Mouse (Mus musculus): Measurements from ENCODE around the gene Asb16. TPM values are rescaled to one million over a fixed set of nuclear protein-coding genes. Genes with fewer than 3 reads are reported as not detected.

Asb16 gene
- polyA plus RNA-seq, 1 experiment, result 0.55 TPM

GRCm38 (mm10) chr11:102304141-102304540, 35.6 kb downstream of the Asb16 start:
- no peak for DNase-seq (ENCODE audit: low read depth, low spot score)
- 43% methylated on average over 2 of the region's 2 CpGs for WGBS

GRCm38 (mm10) chr11:102305359-102305758, 36.8 kb downstream of the Asb16 start:
- DNase-seq (ENCODE audit: low read depth, low spot score), result no peak
- 62% methylated on average over 3 of the region's 3 CpGs for WGBS

GRCm38 (mm10) chr11:102308104-102308503, 39.6 kb downstream of the Asb16 start:
- 85% methylated on average over 9 of the region's 9 CpGs for WGBS
- DNase-seq (ENCODE audit: low read depth, low spot score), result no peak

GRCm38 (mm10) chr11:102308979-102309378, 40.4 kb downstream of the Asb16 start:
- WGBS, result under 1% methylated on average over 27 of the region's 27 CpGs
- DNase-seq (ENCODE audit: low read depth, low spot score), result no peak

DNA sequence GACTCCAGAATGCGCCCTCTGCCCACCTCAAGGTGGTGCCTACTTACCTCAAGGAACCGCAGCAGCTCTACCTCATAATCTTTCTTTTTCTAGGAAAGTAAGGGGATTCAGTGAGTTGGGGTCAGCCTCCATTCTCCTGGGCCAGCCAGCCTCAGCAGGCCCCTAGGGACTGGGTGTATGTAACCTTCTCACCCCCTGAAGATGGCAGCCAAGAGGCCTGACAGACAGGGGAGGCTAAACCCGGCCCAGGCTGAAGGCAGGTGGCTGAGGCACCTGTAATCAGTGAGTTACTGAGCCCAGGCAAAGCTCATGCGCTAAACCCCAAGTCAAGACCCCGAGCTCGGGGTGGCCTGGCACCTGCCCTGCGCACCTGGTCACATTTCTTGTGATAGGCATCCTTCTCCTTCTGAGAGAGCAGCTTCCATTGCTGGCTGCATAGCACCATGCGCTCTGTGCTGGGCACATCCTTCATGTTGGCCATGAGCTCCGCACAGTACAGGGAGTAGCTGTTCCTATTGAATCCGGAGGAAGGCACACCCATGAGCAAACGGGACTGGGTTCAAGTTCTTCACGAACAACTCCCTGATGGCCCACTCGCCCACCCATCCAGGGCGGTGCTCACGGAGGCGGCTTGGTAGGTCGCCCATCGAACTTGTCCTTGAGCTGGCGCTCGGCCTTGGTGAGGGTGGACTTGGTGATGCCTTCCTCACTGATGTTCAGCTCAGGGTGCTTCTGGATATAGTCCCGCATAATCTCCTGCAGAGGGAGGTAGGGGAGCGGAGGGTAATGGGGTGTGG, 41.5 kb downstream of the Asb16 start:
- DNase-seq (ENCODE audit: low read depth, low spot score), result no peak
- WGBS, result 64% methylated on average over 22 of the region's 22 CpGs

DNA sequence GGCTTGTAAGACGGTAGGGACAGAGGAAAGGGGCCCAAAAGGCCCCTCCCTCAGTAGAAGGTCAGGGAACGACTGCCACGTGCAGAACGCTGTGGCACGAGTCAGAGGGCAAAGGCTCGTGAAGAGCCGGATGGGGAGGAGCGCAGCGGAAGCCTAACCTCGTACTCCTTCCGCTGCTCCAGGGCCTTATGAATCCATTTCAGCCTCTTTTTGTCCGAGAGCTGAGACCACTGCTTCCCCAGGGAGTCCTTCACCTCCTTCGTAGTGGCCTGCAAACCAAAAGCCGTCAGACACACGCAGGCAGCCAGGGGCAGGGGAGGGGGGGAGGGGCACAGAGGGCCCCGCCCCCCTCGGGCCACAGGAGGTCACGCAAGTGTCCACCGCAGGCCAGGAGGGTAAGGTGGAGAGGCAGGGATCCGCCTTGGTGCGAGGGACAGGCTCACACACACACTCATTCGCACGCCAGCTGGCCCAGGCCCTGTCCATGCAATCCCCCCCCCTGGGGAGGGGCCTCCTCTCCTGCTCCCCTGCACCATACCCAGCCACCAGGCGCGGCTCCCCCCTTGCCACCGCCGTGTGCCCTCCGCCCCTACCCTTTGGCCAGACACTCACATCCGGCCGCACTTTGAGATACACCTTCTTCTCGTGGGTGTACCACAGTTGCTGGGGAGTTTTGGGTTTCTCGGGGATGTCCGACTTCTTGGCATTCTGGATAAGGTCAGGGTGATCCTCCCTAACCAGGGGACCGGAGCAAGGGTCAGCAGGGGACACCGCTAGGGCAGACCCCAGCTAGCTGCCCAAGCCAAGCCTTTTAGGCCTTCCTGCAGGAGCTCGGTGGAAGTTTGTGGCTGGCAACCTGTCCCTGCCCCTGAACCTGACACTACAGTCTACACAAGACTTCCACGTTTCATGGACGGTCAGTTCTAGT, 42.5 kb downstream of the Asb16 start:
- 55% methylated on average over 38 of the region's 38 CpGs for WGBS
- DNase-seq (ENCODE audit: low read depth, low spot score), result no peak

GRCm38 (mm10) chr11:102311966-102312365, 43.4 kb downstream of the Asb16 start:
- 89% methylated on average over 4 of the region's 4 CpGs for WGBS
- no peak for DNase-seq (ENCODE audit: low read depth, low spot score)

- WGBS, result 80% methylated on average over 6 of the region's 6 CpGs
- no peak for DNase-seq (ENCODE audit: low read depth, low spot score)
Observed at GRCm38 (mm10) chr11:102312586-102312985, 44.0 kb downstream of the Asb16 start.

GRCm38 (mm10) chr11:102314321-102314720, 45.8 kb downstream of the Asb16 start:
- WGBS, result 81% methylated on average over 12 of the region's 12 CpGs
- no peak for DNase-seq (ENCODE audit: low read depth, low spot score)

GRCm38 (mm10) chr11:102315690-102316571, 47.4 kb downstream of the Asb16 start:
- 3% methylated on average over 14 of the region's 14 CpGs for WGBS
- DNase-seq (ENCODE audit: low read depth, low spot score), result no peak

DNA sequence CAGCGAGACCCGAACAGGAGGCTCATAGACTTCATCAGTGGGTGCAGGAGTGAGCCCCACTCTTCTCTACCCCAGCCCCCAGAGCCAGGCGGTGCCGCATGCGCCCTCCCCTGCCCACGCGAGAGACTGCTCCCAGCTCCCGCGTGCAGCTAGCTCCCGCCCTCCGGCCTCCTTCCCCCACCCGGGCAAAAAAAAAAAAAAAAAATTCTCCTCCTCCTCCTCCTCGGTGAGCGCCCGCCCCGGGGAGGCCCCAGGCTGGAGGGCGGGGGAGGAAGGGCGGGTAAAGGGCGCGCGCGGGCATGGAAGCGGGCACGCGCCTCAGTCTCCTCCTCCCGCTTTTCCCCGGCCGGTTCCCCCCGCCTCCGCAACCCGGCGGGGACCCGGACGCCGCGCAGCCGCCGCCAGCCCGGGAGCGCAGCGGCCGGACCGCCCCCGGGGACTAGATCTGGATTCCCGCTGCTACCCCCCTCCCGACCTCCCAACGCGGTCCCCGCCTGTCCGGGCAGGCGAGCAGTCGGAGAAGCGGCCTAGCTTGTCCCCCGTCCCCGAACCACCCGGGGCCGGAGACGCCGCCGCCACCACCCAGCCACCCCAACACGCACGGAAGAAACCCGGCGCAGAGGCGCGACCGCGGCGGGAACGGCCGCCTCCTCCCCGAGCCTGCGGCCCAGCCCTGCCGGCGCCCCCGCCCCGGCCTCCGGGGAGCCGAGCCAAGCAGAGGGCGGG, 48.2 kb downstream of the Asb16 start:
- DNase-seq (ENCODE audit: low read depth, low spot score), result no peak
- WGBS, result 1% methylated on average over 74 of the region's 80 CpGs

GRCm38 (mm10) chr11:102317298-102317900, 48.9 kb downstream of the Asb16 start:
- WGBS, result 1% methylated on average over 82 of the region's 87 CpGs
- DNase-seq (ENCODE audit: low read depth, low spot score), result no peak

GRCm38 (mm10) chr11:102317901-102318575, 49.5 kb downstream of the Asb16 start:
- no peak for DNase-seq (ENCODE audit: low read depth, low spot score)
- WGBS, result under 1% methylated on average over 56 of the region's 77 CpGs

GRCm38 (mm10) chr11:102318576-102319409, 50.2 kb downstream of the Asb16 start:
- under 1% methylated on average over 84 of the region's 84 CpGs for WGBS
- DNase-seq (ENCODE audit: low read depth, low spot score), result no peak

DNA sequence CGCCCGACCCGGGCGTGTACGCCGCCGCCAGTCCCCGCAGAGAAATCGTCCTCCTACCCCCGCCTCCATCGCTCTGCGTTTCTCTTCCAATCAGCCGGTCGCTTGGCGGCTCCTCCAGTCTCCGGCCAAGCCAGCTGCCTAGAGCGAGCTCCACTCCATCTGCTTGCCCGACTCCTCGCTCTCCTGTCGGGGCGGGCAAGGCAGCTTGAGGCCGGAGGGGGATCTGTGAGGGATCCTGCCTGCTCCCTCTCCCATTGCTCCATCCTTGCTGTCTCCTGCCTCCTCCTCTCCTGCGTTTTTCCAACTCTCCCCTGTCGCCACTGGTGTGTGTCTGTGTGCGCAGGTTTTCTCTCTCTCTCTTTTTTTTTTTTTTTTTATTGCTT, 50.9 kb downstream of the Asb16 start, which contains the start of gene Ubtf:
Gene Ubtf (minus strand): TSS at position 333 of the 383 bp plus-strand sequence.
- DNase-seq (ENCODE audit: low read depth, low spot score), result no peak
- 0% methylated on average over 25 of the region's 25 CpGs for WGBS

DNA sequence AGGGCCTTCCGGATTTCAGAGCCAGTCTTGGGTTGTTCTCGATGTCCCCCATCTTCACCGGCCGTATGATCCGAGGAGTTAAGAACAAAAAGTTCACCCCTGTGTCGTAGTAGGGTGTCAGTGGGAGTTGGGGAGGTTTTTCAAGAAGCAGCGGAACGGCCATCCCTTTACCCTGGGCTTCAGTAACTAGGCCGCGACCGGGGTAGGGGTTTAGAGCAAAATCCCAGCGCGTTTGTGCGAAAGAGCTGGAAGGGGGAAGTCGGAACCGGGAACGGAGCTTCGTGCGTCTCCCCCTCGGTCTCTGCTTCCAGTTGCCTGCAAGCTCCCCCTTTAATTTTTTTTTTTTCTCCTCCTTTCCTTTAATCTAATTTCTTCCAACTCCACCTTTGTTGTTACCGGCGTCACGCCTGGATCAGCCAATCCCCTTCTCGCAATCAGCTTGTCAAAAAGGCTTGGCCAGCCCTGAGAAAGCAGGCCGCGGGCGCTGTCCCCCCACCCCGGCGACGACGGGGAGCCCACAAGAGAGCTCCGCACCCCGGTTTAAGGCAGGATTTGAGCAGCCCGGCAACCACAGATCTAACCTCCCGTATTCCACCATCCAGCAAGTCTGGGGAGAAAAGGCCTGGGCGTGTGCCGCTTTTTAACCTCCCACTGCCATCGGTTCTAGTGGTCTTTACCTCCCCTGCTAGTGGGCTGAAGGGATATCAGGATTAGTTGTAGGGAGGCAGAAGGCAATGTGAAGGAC, 51.6 kb downstream of the Asb16 start:
- under 1% methylated on average over 38 of the region's 38 CpGs for WGBS
- DNase-seq (ENCODE audit: low read depth, low spot score), result no peak

GRCm38 (mm10) chr11:102320686-102321005, 52.1 kb downstream of the Asb16 start:
- DNase-seq (ENCODE audit: low read depth, low spot score), result no peak
- 19% methylated on average over 10 of the region's 10 CpGs for WGBS

Data from large intestine, adult 2 months (tissue).